Mouse (Mus musculus) embryonic facial prominence, embryonic 14.5 days (tissue): ENCODE measurements at regions not wholly inside any gene's neighbourhood (a gene's known extent, or its start where the extent isn't known, plus 50 kb on each side); places are given as distances from the start of the nearest gene placed in this dataset.

Source experiments
- ATAC-seq: fragments of 200-750 bp; cut with Nextera tagmentation; 2 replicates; pipeline ENCODE4 v1.8.0; 2017; ENCODE audit warnings: low read depth, moderate number of reproducible peaks, moderate TSS enrichment
- DNase-seq: peaks from one replicate; pipeline ENCODE4 v3.0.0-alpha.2; 2015; ENCODE audit warnings: low spot score
- H3K27ac ChIP-seq: fragments of 300-500 bp; sonication (generic); replicated peaks from 2 replicates; pipeline ENCODE4 v1.5.1; 2014; ENCODE audit warnings: low read depth, mild to moderate bottlenecking, low read length, moderate library complexity
- H3K27me3 ChIP-seq: fragments of 300-500 bp; sonication (generic); replicated peaks from 2 replicates; pipeline ENCODE4 v1.6.1; 2014; ENCODE audit warnings: low read length; ENCODE audit not compliant: control insufficient read depth, insufficient read depth
- H3K36me3 ChIP-seq: fragments of 300-500 bp; sonication (generic); 2 replicates; pipeline ENCODE4 v1.6.1; 2014; ENCODE audit warnings: low read length, mixed read lengths; ENCODE audit not compliant: control insufficient read depth, insufficient read depth
- H3K4me1 ChIP-seq: fragments of 300-500 bp; sonication (generic); 2 replicates; pipeline ENCODE4 v1.6.1; 2014; ENCODE audit warnings: antibody characterized with exemption, low read length; ENCODE audit not compliant: control insufficient read depth, insufficient read depth
- H3K4me2 ChIP-seq: fragments of 300-500 bp; sonication (generic); 2 replicates; pipeline ENCODE4 v1.6.1; 2014; ENCODE audit warnings: low read depth, mild to moderate bottlenecking, low read length, moderate library complexity, mixed read lengths
- H3K4me3 ChIP-seq: fragments of 300-500 bp; sonication (generic); 2 replicates; pipeline ENCODE4 v1.5.1; 2014; ENCODE audit warnings: low read depth, mild to moderate bottlenecking, low read length
- H3K9ac ChIP-seq: fragments of 300-500 bp; sonication (generic); 2 replicates; pipeline ENCODE4 v1.6.1; 2014; ENCODE audit warnings: low read depth, mild to moderate bottlenecking, low read length, moderate library complexity, mixed read lengths
- H3K9me3 ChIP-seq: fragments of 300-500 bp; sonication (generic); 2 replicates; pipeline ENCODE4 v1.6.1; 2016; ENCODE audit warnings: low read length; ENCODE audit not compliant: control insufficient read depth
- WGBS: fragments of 180-500 bp; shearing (Covaris S2); extraction: QIAGEN DNeasy Blood & Tissue Kit; methylation state at CpG from one replicate; pipeline ENCODE4 v1.1.7; 2014; 5-methylcytosine and 5-hydroxymethylcytosine counted together

GRCm38 (mm10) chr13:86739406-86739805, 692.7 kb upstream of the Cox7c start:
- DNase-seq: no peak
- ATAC-seq: no peak
- H3K4me1 ChIP-seq: no peaks in the 10 kb centered on the region
- no peak overlapping the region for H3K4me2 ChIP-seq
- H3K4me3 ChIP-seq: no peak overlapping the region
- no peaks in the 10 kb centered on the region for H3K9me3 ChIP-seq
- no peak overlapping the region for H3K9ac ChIP-seq
- no peaks in the 10 kb centered on the region for H3K27me3 ChIP-seq
- H3K36me3 ChIP-seq: no peaks in the 10 kb centered on the region
- H3K27ac ChIP-seq: no peak overlapping the region
- WGBS: 80% methylated on average over 6 of the region's 6 CpGs

GRCm38 (mm10) chr13:86728396-86728795, 681.7 kb upstream of the Cox7c start:
- 41% methylated on average over 1 of the region's 1 CpGs for WGBS
- Histone ChIP-seq H3K36me3 (no peaks in the 10 kb centered on the region), H3K27ac (no peak overlapping the region), H3K27me3 (no peaks in the 10 kb centered on the region), H3K4me2 (no peak overlapping the region), H3K4me1 (no peaks in the 10 kb centered on the region), H3K4me3 (no peak overlapping the region), H3K9ac (no peak overlapping the region), H3K9me3 (no peaks in the 10 kb centered on the region)
- peak; percentile 16 for DNase-seq
- ATAC-seq: peak; percentile 68; the same call in 1 of the 2 replicates

GRCm38 (mm10) chr13:86726695-86727094, 680.0 kb upstream of the Cox7c start:
- no peaks in the 10 kb centered on the region for H3K4me1 ChIP-seq
- peak; percentile 62; the same call in 1 of the 2 replicates for ATAC-seq
- H3K4me2 ChIP-seq: no peak overlapping the region
- H3K9ac ChIP-seq: no peak overlapping the region
- H3K27ac ChIP-seq: no peak overlapping the region
- H3K9me3 ChIP-seq: no peaks in the 10 kb centered on the region
- no peak overlapping the region for H3K4me3 ChIP-seq
- DNase-seq: peak; percentile 78
- H3K27me3 ChIP-seq: no peaks in the 10 kb centered on the region
- no peaks in the 10 kb centered on the region for H3K36me3 ChIP-seq
